Mouse (Mus musculus): ENCODE data around the gene Rfxank. TPM values are rescaled to one million over a fixed set of nuclear protein-coding genes. Genes with fewer than 3 reads are reported as not detected.

Gene Rfxank
- polyA plus RNA-seq, 1 experiment from 2014 or later, result 16.5 TPM

- no peaks in the 10 kb centered on the region for H3K9me3 ChIP-seq (replicated peaks)
- WGBS, result 53% methylated on average over 2 of the region's 2 CpGs
- H3K27me3 ChIP-seq, result peaks cover 53% of the 10 kb centered on the region
- no peak for ATAC-seq (replicated peaks; ENCODE audit: insufficient number of reproducible peaks, insufficient read depth, low FRiP score, low read depth)
- no peak overlapping the region for H3K4me2 ChIP-seq
- H3K36me3 ChIP-seq, result no peaks in the 10 kb centered on the region
- no peak overlapping the region for H3K27ac ChIP-seq
- H3K4me3 ChIP-seq, result no peak overlapping the region
- no peak overlapping the region for H3K9ac ChIP-seq
- peaks cover 5% of the 10 kb centered on the region; the same call in 1 of the 2 replicates for H3K4me1 ChIP-seq (replicated peaks)
Observed at GRCm38 (mm10) chr8:70122863-70123262, 16.1 kb downstream of the Rfxank start.

- no peaks in the 10 kb centered on the region for H3K36me3 ChIP-seq
- 3% methylated on average over 19 of the region's 19 CpGs for WGBS
- H3K9ac ChIP-seq, result no peak within 1 kb of the TSS
- ATAC-seq (replicated peaks; ENCODE audit: insufficient number of reproducible peaks, insufficient read depth, low FRiP score, low read depth), result no peak
- peaks cover 75% of the 10 kb centered on the region for H3K27me3 ChIP-seq
- H3K27ac ChIP-seq, result no peak within 1 kb of the TSS
- no peaks in the 10 kb centered on the region for H3K9me3 ChIP-seq (replicated peaks)
- no peak within 1 kb of the TSS for H3K4me3 ChIP-seq
- 0 out of 2 replicates have a peak within 1 kb of the TSS, but pooled peaks have one; percentile 20 for H3K4me2 ChIP-seq
- peaks cover 5% of the 10 kb centered on the region; the same call in 1 of the 2 replicates for H3K4me1 ChIP-seq (replicated peaks)
Observed at GRCm38 (mm10) chr8:70120667-70121066, 18.3 kb downstream of the Rfxank start, which contains the start of gene Ncan. Gene Ncan (minus strand): TSS chr8:70120873.

- Histone ChIP-seq H3K9me3 (replicated peaks) (no peaks in the 10 kb centered on the region), H3K4me2 (no peak overlapping the region), H3K4me3 (no peak overlapping the region), H3K36me3 (no peaks in the 10 kb centered on the region), H3K4me1 (replicated peaks) (peaks cover 5% of the 10 kb centered on the region; the same call in 1 of the 2 replicates), H3K27ac (no peak overlapping the region), H3K27me3 (peaks cover 87% of the 10 kb centered on the region), H3K9ac (no peak overlapping the region)
- no peak for ATAC-seq (replicated peaks; ENCODE audit: insufficient number of reproducible peaks, insufficient read depth, low FRiP score, low read depth)
- WGBS, result 18% methylated on average over 17 of the region's 17 CpGs
Observed at GRCm38 (mm10) chr8:70118726-70119700, 19.9 kb downstream of the Rfxank start.

GRCm38 (mm10) chr8:70117611-70118010 lies 21.3 kb downstream of the Rfxank start:
- H3K27ac ChIP-seq, result no peak overlapping the region
- no peaks in the 10 kb centered on the region for H3K9me3 ChIP-seq (replicated peaks)
- peaks cover 5% of the 10 kb centered on the region; the same call in 1 of the 2 replicates for H3K4me1 ChIP-seq (replicated peaks)
- H3K4me2 ChIP-seq, result no peak overlapping the region
- H3K36me3 ChIP-seq, result no peaks in the 10 kb centered on the region
- 6% methylated on average over 9 of the region's 9 CpGs for WGBS
- H3K27me3 ChIP-seq, result peaks cover 97% of the 10 kb centered on the region
- no peak overlapping the region for H3K9ac ChIP-seq
- no peak for ATAC-seq (replicated peaks; ENCODE audit: insufficient number of reproducible peaks, insufficient read depth, low FRiP score, low read depth)
- H3K4me3 ChIP-seq, result no peak overlapping the region

- H3K4me3 ChIP-seq, result no peak overlapping the region
- ATAC-seq (replicated peaks; ENCODE audit: insufficient number of reproducible peaks, insufficient read depth, low FRiP score, low read depth), result no peak
- H3K4me2 ChIP-seq, result no peak overlapping the region
- H3K9ac ChIP-seq, result no peak overlapping the region
- H3K27me3 ChIP-seq, result peaks cover 100% of the 10 kb centered on the region
- no peak overlapping the region for H3K27ac ChIP-seq
- no peaks in the 10 kb centered on the region for H3K36me3 ChIP-seq
- H3K9me3 ChIP-seq (replicated peaks), result no peaks in the 10 kb centered on the region
- H3K4me1 ChIP-seq (replicated peaks), result no peaks in the 10 kb centered on the region; the same call in 1 of the 2 replicates
- 62% methylated on average over 13 of the region's 13 CpGs for WGBS
Observed at GRCm38 (mm10) chr8:70114892-70115291, 24.1 kb downstream of the Rfxank start.

GRCm38 (mm10) chr8:70114488-70114887 lies 24.5 kb downstream of the Rfxank start:
- ATAC-seq (replicated peaks; ENCODE audit: insufficient number of reproducible peaks, insufficient read depth, low FRiP score, low read depth), result no peak

GRCm38 (mm10) chr8:70112401-70113016 lies 26.4 kb downstream of the Rfxank start:
- no peaks in the 10 kb centered on the region for H3K36me3 ChIP-seq
- no peak overlapping the region for H3K4me2 ChIP-seq
- no peaks in the 10 kb centered on the region for H3K9me3 ChIP-seq (replicated peaks)
- peaks cover 96% of the 10 kb centered on the region for H3K27me3 ChIP-seq
- no peaks in the 10 kb centered on the region; the same call in 1 of the 2 replicates for H3K4me1 ChIP-seq (replicated peaks)
- no peak overlapping the region for H3K4me3 ChIP-seq
- H3K9ac ChIP-seq, result no peak overlapping the region
- no peak for ATAC-seq (replicated peaks; ENCODE audit: insufficient number of reproducible peaks, insufficient read depth, low FRiP score, low read depth)
- WGBS, result 6% methylated on average over 43 of the region's 43 CpGs
- H3K27ac ChIP-seq, result no peak overlapping the region

More at GRCm38 (mm10) chr8:70114488-70114887, 24.5 kb downstream of the Rfxank start:
- H3K27me3 ChIP-seq, result peaks cover 100% of the 10 kb centered on the region
- H3K4me1 ChIP-seq (replicated peaks), result no peaks in the 10 kb centered on the region; the same call in 1 of the 2 replicates
- whole genome bisulfite sequencing, result 18% methylated on average over 6 of the region's 6 CpGs
- H3K9ac ChIP-seq, result no peak overlapping the region
- no peak overlapping the region for H3K27ac ChIP-seq
- no peaks in the 10 kb centered on the region for H3K9me3 ChIP-seq (replicated peaks)
- no peak overlapping the region for H3K4me2 ChIP-seq
- no peak overlapping the region for H3K4me3 ChIP-seq
- H3K36me3 ChIP-seq, result no peaks in the 10 kb centered on the region

GRCm38 (mm10) chr8:70111192-70111795 lies 27.7 kb downstream of the Rfxank start:
- Histone ChIP-seq H3K36me3 (no peaks in the 10 kb centered on the region), H3K9ac (no peak overlapping the region), H3K27me3 (peaks cover 89% of the 10 kb centered on the region), H3K4me1 (replicated peaks) (no peaks in the 10 kb centered on the region; the same call in 1 of the 2 replicates), H3K27ac (no peak overlapping the region), H3K4me3 (no peak overlapping the region), H3K9me3 (replicated peaks) (no peaks in the 10 kb centered on the region), H3K4me2 (no peak overlapping the region)
- 46% methylated on average over 23 of the region's 23 CpGs for WGBS
- ATAC-seq (replicated peaks; ENCODE audit: insufficient number of reproducible peaks, insufficient read depth, low FRiP score, low read depth), result no peak

- 86% methylated on average over 2 of the region's 2 CpGs for WGBS
- Histone ChIP-seq H3K27me3 (peaks cover 86% of the 10 kb centered on the region), H3K4me1 (replicated peaks) (no peaks in the 10 kb centered on the region; the same call in 1 of the 2 replicates), H3K9ac (no peak overlapping the region), H3K27ac (no peak overlapping the region), H3K9me3 (replicated peaks) (no peaks in the 10 kb centered on the region), H3K36me3 (no peaks in the 10 kb centered on the region), H3K4me3 (no peak overlapping the region), H3K4me2 (no peak overlapping the region)
- no peak for ATAC-seq (replicated peaks; ENCODE audit: insufficient number of reproducible peaks, insufficient read depth, low FRiP score, low read depth)
Observed at GRCm38 (mm10) chr8:70110451-70110850, 28.5 kb downstream of the Rfxank start.

- H3K9me3 ChIP-seq (replicated peaks), result no peaks in the 10 kb centered on the region
- H3K9ac ChIP-seq, result no peak overlapping the region
- no peak overlapping the region for H3K4me3 ChIP-seq
- peaks cover 40% of the 10 kb centered on the region for H3K27me3 ChIP-seq
- H3K4me1 ChIP-seq (replicated peaks), result no peaks in the 10 kb centered on the region
- no peak overlapping the region for H3K27ac ChIP-seq
- no peak for ATAC-seq (replicated peaks; ENCODE audit: insufficient number of reproducible peaks, insufficient read depth, low FRiP score, low read depth)
- WGBS, result 69% methylated on average over 7 of the region's 7 CpGs
- no peak overlapping the region for H3K4me2 ChIP-seq
- H3K36me3 ChIP-seq, result no peaks in the 10 kb centered on the region
Observed at GRCm38 (mm10) chr8:70104922-70105321, 34.0 kb downstream of the Rfxank start.

GRCm38 (mm10) chr8:70104506-70104905 lies 34.4 kb downstream of the Rfxank start:
- 11% methylated on average over 6 of the region's 6 CpGs for WGBS
- Histone ChIP-seq H3K27me3 (peaks cover 36% of the 10 kb centered on the region), H3K9me3 (replicated peaks) (no peaks in the 10 kb centered on the region), H3K36me3 (no peaks in the 10 kb centered on the region), H3K4me3 (no peak overlapping the region), H3K4me1 (replicated peaks) (no peaks in the 10 kb centered on the region), H3K27ac (no peak overlapping the region), H3K4me2 (no peak overlapping the region), H3K9ac (no peak overlapping the region)
- ATAC-seq (replicated peaks; ENCODE audit: insufficient number of reproducible peaks, insufficient read depth, low FRiP score, low read depth), result peak; percentile 59; the same call in 1 of the 2 replicates

All from heart, embryonic 15.5 days (tissue).